Mouse (Mus musculus) heart, postnatal 14 days (tissue): Measurements from ENCODE around the gene Ntm. TPM values are rescaled to one million over a fixed set of nuclear protein-coding genes. Genes with fewer than 3 reads are reported as not detected.

Experiments used
- DNase-seq, 2 experiments: peaks; one replicate each; pipeline ENCODE4 v3.0.0; 2021 to 2022
- intact Hi-C: fragments of 180-260 bp; cut with DNase I; formaldehyde crosslinking; loops from one replicate; pipeline ENCODE4 v1.15.1; 2025
- long read RNA-seq, 2 experiments: library from polyadenylated mRNA; stranded (forward); transcript quantifications; one replicate each; pipeline ENCODE4 v2.0.0; 2021
- total RNA-seq, 2 experiments: library from RNA; stranded (reverse); gene quantifications; 2 replicates each; pipeline ENCODE4 v1.2.3; 2021

Gene Ntm
- 1 to 10 TPM; 3.3 to 3.5 TPM for total RNA-seq
- long read RNA-seq, experiment 1, result 0 reads
- long read RNA-seq, experiment 2, result 0 reads

DNA sequence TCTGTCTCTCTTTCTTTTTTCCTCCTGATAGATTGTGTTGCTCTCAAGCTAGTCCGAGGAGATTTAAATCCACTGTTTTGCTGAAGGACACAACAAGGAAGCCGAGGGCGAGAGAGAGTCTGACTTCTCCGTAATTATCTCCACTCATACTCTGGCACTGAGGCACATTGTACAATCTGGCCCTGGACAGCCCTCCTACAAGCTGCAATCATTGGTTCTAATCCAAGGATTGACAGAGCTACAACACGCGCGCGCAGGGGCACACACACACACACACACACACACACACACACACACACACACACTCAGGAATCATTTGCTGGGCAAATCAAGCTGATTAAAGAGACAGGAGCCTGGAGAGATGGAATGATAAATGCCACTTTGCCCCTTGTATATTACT, at the start of gene Ntm:
Gene Ntm, minus strand, starts transcription at position 164 of the 400 bp plus-strand sequence.
- DNase-seq, result peak in 1 of 2 experiments; percentile 11
- intact Hi-C loops, result no loop called here

GRCm38 (mm10) chr9:30005701-30006100, 42.8 kb upstream of the Ntm start:
- intact Hi-C loops, result no loop called here
- no peak for DNase-seq

- intact Hi-C loops, result loop anchor here (1.0 to 5.0 kb wide), 3 partner anchors 135 to 341 kb away; no protein-coding TSS in a partner anchor
- DNase-seq, result peak; percentile 66 to 81
Observed at GRCm38 (mm10) chr9:30003612-30004011, 40.7 kb upstream of the Ntm start.

GRCm38 (mm10) chr9:29981177-29981915, 18.4 kb upstream of the Ntm start:
- intact Hi-C loops, result no loop called here
- no peak for DNase-seq

DNA sequence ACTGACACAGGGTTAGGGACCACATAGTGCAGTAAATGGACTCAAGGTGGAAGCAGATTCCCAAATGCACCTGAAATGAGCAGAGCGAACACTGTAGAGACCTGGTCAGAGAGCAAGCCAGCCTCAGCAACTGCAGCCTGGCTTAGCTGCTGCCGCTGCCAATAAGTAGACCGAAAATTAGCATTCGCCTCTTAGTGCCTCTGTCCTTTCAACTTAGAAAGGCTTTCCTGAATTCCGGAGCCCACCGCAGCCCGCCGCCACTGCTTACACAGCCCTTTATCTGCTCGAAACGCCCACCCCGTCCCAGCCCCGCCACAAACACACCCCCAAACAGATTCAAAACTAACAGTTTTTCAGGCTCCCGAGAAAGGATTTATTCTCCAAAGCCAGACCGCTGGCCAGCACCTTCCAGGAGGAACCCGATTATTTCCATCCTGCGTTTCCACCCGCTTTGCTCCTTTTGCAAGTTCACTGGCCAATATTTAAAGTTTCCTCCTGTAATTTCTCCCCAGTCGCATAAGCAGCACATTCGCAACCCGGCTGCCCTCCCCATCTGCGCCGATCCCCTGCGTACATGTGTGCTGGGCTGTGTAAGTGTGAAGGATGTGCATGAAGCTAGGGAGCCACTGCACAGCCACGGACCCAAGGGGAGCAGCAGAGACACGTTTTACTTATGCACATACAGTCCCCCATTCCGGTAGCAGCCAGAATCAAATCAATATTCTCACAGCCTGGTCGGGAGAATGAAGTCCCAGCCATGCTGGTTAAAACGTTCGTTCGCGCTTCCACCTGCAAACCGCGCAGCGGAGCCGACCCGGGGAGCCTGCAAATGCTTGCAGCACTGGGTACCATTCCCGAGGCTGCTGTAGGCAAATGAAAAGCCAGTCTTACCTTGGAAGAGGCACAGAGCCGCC, 730 bp downstream of the Ntm start:
- DNase-seq, result peak in 1 of 2 experiments; percentile 3
- intact Hi-C loops, result no loop called here

GRCm38 (mm10) chr9:29961512-29961911, 1.4 kb downstream of the Ntm start:
- no peak for DNase-seq
- intact Hi-C loops, result no loop called here

DNA sequence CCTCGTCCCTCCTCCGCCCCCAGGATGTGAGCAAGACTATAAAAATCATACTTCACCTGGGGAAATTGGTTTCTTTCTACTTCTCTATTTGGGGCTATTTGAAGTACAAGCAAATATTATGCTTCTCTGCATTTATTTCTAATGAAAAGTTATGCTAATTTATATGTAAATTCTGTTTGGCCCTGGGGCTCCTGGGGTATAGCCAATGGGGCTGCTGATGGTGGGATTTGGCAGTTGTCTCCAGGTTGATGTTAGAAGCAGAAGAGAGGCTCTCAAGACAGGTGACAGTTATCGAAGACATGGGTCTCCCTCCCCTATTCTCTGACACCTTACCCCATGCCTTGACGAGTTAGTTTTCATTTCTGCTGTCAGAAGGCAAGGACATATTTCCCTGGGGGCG, 2.2 kb downstream of the Ntm start:
- no peak for DNase-seq
- intact Hi-C loops, result no loop called here

- DNase-seq, result no peak
- intact Hi-C loops, result no loop called here
Observed at GRCm38 (mm10) chr9:29960236-29960635, 2.7 kb downstream of the Ntm start.

GRCm38 (mm10) chr9:29956936-29957335, 6.0 kb downstream of the Ntm start:
- intact Hi-C loops, result no loop called here
- no peak for DNase-seq

GRCm38 (mm10) chr9:29954031-29954430, 8.9 kb downstream of the Ntm start:
- no peak for DNase-seq
- intact Hi-C loops, result no loop called here

DNA sequence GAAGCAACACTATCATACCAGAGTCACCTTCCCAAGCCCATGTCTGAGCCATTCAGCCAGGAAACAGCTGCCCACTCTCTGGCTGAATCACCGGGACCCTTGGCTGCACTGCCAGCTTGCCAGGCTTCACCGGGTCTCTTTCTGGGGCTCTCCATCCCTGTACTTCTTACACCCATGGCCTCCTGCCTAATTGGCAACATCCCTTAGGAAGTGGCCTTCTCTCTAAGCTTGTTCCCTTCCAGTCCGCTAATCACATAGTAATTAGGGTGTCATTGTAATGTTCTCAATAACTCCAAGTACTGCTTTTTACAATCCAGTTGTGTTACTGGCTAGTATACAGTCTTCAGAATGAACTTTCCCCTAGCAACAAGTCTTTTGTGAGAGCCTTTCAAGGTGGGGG, 13.9 kb downstream of the Ntm start:
- DNase-seq, result no peak
- intact Hi-C loops, result no loop called here

- peak in 1 of 2 experiments; percentile 2 for DNase-seq
- intact Hi-C loops, result no loop called here
Observed at GRCm38 (mm10) chr9:29943209-29944070, 19.5 kb downstream of the Ntm start.

DNA sequence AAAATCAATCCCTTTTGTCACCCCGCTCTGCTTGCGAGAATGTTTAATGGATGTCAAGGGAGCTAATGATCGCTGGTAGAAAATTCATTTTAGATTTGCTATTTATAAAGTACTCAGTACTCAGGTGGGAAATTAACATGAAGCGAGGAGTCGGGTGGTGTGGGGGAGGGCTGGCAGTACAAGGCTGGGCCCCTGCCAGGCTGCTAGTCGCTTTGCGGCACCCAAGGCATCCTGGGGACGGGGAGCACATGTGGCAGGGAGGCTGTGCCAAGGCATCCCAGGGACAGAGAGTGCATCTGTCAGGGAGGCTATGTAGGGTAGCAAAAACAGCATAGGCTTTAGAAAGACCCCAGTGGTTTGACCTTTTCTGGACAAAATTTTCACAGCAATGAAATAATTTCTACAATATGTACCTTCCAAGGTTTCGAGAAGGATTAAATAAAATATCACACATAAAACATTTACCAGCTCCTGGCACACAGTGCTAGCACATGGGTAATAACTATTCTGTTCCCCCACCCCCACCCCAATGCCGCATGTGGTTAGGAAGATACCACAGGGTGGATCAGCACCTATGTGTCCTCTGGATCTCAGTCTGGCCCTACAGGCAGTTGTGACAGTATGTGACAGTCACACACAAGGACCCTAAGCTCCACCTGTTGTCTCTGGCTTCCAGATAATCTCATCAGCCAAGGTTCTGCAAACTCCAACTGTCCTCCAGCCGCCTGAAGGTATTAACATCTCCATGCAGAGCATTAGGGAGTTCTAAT, 20.6 kb downstream of the Ntm start:
- peak in 1 of 2 experiments; percentile 29 for DNase-seq
- intact Hi-C loops, result no loop called here

DNA sequence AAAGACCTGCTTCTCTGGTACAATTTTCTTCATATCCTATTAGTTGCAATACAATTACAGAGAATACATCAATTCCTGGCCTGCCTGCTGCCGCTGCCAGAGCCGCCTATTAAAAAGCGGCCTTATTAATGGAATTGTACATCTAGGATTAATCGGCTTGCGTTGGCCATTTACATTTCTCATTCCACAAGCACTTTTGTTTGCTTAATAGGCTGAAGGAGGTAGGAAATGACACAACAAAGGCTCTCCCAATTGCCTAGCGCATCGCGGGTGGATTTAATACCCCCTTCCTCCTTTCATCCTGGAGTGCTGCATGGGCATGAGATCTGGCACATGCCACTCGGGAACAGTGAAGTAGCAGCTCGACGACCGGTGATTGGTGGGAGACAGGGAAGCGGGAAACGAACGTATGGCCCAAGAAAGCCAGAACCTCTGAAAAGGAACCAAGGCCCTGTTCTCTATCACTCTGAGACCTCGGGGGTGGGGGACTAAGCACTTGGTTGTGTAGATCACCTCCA, 23.4 kb downstream of the Ntm start:
- intact Hi-C loops, result no loop called here
- no peak for DNase-seq

DNA sequence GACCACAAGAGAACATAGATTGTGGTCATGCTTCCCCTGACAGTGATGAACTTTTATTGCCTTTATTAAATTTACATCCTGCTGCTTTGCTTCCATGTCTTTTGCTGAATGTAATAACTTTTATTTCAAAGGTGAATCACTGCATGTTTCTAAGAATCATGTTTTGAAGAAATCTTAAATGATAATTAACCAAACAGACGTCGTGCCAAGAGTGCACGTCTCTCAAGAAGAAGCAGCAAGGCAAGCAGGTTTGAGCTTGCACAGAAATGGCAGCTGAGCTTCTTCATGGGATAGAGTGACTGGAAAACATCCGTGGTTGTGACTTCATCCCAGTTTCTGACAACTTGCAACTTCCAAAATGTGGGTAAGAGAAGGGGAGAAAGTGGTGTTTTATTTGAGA, 34.1 kb downstream of the Ntm start:
- no peak for DNase-seq

DNA sequence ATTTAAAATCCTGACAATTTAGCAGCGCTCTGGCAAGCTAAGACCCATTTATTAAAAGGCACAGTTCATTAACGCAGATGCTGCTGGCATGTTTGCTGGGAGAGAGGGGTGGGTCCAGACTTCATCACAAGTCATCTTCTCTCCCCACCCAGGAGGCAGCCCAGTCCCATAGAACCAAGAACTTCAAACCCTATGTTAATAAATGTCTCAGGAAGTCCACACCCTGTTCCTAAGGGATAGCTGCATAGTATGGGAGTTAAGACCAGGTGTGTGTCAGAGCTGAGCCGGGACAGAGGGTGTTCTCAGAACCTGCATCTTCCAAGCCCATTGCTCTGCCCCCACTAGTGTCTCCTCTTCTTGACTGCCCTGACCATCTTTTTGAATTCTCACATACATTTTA, 37.6 kb downstream of the Ntm start:
- intact Hi-C loops, result no loop called here
- DNase-seq, result no peak

More for the DNA sequence above, 34.1 kb downstream of the Ntm start:
- intact Hi-C loops, result no loop called here

DNA sequence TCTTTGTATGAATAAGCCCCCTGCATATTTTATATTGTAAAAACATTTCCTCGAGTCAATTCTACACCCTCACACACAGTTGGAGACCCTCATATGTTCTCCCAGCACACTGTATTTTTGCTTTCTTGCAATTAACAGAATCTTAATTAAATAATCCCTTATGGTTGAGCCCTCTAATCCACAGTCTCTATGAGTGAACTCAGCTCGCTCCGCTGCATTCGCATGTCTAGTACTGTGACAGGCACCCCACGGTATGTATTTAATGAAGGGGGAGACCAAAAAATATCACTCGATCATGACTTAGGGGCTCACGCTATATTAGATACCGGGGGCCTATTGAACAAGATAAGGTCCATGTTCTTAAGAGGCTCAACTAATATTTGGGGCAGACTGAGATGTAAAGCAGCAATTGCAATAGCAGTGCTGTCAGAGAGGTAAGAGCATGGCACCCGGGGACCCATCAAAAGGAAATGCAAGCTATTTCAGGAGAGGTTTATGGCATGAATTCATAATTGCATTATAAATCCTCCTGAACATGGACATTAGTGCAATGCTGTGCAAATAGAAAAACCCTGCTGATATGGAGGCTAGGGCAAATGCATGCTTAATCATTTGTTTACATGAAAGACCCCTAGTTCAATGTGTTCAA, 64.4 kb downstream of the Ntm start:
- DNase-seq, result no peak
- intact Hi-C loops, result no loop called here

DNA sequence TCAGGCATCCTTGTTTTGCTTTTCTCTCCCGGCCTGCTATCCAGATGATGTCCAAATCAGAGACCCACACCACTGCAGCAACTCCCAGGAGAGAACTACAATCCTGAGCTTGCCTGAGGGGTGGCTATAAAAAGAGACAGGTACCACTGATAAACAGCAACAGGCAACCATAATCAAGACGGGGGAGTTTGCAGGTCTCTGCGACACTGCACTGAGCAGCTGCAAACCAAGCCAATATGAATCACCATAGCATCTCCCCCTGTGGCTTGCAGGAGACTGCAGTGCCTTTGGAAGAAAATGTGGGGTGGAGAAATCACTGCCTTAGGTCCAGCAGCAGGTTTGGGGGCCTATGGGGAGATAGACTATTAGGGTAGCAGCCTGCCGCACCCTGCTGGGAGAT, 65.5 kb downstream of the Ntm start:
- no peak for DNase-seq
- intact Hi-C loops, result no loop called here

GRCm38 (mm10) chr9:29892792-29893191, 70.1 kb downstream of the Ntm start:
- DNase-seq, result no peak
- intact Hi-C loops, result no loop called here
